Mouse (Mus musculus) common myeloid progenitor, adult 5-6 weeks (primary cell): ENCODE measurements at regions not wholly inside any gene's neighbourhood (a gene's known extent, or its start where the extent isn't known, plus 50 kb on each side); places are given as distances from the start of the nearest gene placed in this dataset.
A peak's percentile ranks its signal among the peaks of the same experiment; 100 is the strongest.
"Not testable (repeated sequence)": the region's sequence is repeated elsewhere in the genome, so short reads cannot be mapped to it uniquely, and the experiment has no call there.

Experiments used
- ATAC-seq: replicated peaks from 2 replicates; pipeline ENCODE4 v1.8.0; 2016; ENCODE audit warnings: low read depth, mild to moderate bottlenecking, moderate TSS enrichment, inconsistent platforms; ENCODE audit not compliant: poor library complexity, severe bottlenecking

- ATAC-seq, result no peak
Measured at GRCm38 (mm10) chr14:47915621-47916020, 205.0 kb upstream of the Peli2 start.

GRCm38 (mm10) chr14:47920638-47921347 lies 199.8 kb upstream of the Peli2 start:
- ATAC-seq, result peak; percentile 91

GRCm38 (mm10) chr14:47921811-47922277 lies 198.8 kb upstream of the Peli2 start:
- no peak for ATAC-seq

GRCm38 (mm10) chr14:47926416-47926815 lies 194.2 kb upstream of the Peli2 start:
- no peak for ATAC-seq

- ATAC-seq, result no peak
Measured at GRCm38 (mm10) chr14:47935401-47935800, 185.2 kb upstream of the Peli2 start.

GRCm38 (mm10) chr14:47937081-47937651 lies 183.5 kb upstream of the Peli2 start:
- peak; percentile 83 for ATAC-seq

- no peak for ATAC-seq
Measured at GRCm38 (mm10) chr14:47939781-47940590, 180.6 kb upstream of the Peli2 start.

GRCm38 (mm10) chr14:47942671-47943070 lies 178.0 kb upstream of the Peli2 start:
- ATAC-seq, result no peak

GRCm38 (mm10) chr14:47944595-47944994 lies 176.0 kb upstream of the Peli2 start:
- ATAC-seq, result no peak

GRCm38 (mm10) chr14:47951041-47951440 lies 169.6 kb upstream of the Peli2 start:
- no peak for ATAC-seq

GRCm38 (mm10) chr14:47958171-47958570 lies 162.5 kb upstream of the Peli2 start:
- ATAC-seq, result no peak

- ATAC-seq, result no peak
Measured at GRCm38 (mm10) chr14:47959366-47960280, 161.0 kb upstream of the Peli2 start.

- ATAC-seq, result not testable (repeated sequence)
Measured at GRCm38 (mm10) chr14:47964806-47965205, 155.8 kb upstream of the Peli2 start.

GRCm38 (mm10) chr14:47969871-47970270 lies 150.8 kb upstream of the Peli2 start:
- no peak for ATAC-seq

- ATAC-seq, result not testable (repeated sequence)
Measured at GRCm38 (mm10) chr14:47973161-47973560, 147.5 kb upstream of the Peli2 start.

- no peak for ATAC-seq
Measured at GRCm38 (mm10) chr14:47982993-47983740, 137.5 kb upstream of the Peli2 start.

- ATAC-seq, result no peak
Measured at GRCm38 (mm10) chr14:47986483-47986882, 134.1 kb upstream of the Peli2 start.

GRCm38 (mm10) chr14:47986941-47987340 lies 133.7 kb upstream of the Peli2 start:
- no peak for ATAC-seq

GRCm38 (mm10) chr14:47987392-47988075 lies 133.1 kb upstream of the Peli2 start:
- no peak for ATAC-seq
